Mouse (Mus musculus): ENCODE measurements around the gene Gm13698.
"Not testable (repeated sequence)": the region's sequence is repeated elsewhere in the genome, so short reads cannot be mapped to it uniquely, and the experiment has no call there.

The Gm13698 gene

DNA sequence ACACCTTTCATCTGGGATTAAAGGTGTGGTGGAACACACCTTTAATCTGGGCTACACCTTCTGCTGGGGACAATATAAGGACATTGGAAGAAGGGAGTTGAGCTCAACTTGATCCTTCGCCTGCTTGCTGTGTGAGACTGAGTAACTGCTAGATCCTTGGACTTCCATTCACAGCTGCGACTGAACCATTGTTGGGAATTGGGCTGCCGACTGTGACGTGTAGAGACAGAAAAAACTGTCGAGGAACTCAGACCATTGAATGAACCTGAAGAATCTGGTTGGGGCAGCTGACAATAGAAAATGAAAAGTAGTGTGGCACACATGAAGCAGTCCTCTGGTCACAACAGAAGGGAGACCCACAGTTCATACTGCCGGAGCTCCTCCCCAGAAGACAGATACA, at the start of gene Gm13698:
Gene Gm13698 (plus strand): TSS at position 301 of the 400 bp plus-strand sequence.
- not testable (repeated sequence) for DNase-seq

DNA sequence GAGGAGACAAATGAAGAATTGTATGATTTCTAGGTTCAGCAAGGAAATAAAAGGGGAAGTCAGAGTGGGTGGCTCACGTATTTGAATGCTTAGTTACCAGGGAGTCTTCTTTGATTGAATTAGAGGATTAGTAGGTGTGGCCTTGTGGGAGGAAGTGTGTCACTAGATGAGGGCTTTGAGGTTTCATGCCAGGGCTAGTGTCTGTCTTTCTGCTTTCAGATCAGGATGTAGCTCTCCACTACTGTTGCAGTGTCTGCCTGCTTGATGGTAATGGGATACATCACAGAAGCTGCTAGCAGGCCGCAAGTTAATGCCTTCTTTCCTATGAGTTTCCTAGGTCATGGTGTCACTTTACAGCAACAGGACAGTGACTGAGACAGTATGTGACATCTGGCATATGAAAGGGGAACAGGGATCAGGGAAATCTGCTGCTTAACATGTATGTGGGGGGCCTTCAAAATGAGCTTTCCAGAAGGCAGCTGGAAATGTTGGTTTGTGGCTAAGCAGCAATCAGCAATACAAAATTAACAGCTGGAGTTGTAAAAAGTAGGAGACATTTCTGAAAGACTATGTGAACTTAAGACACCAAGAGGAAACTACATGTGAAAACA, 25.9 kb upstream of the Gm13698 start:
- no peak for DNase-seq

- DNase-seq: peak; percentile 25
These were observed 14.5 kb upstream of the Gm13698 start, which contains the start of gene Zswim2 for GRCm38 (mm10) chr2:83940931-83941361. TSS of gene Zswim2 (minus strand) at chr2:83941228.

- DNase-seq: no peak
These were observed 14.1 kb upstream of the Gm13698 start for GRCm38 (mm10) chr2:83941378-83941777.

- DNase-seq: no peak
These were observed 13.7 kb upstream of the Gm13698 start for GRCm38 (mm10) chr2:83941792-83942191.

GRCm38 (mm10) chr2:83961203-83961602, 5.7 kb downstream of the Gm13698 start, which contains the start of gene Gm13693:
TSS of gene Gm13693 (plus strand) at chr2:83961503.
- not testable (repeated sequence) for DNase-seq

GRCm38 (mm10) chr2:83967013-83967412, 11.5 kb downstream of the Gm13698 start, which contains the start of gene Gm13695:
TSS of gene Gm13695 (plus strand) at chr2:83967313.
- DNase-seq: not testable (repeated sequence)

- not testable (repeated sequence) for DNase-seq
These were observed 17.3 kb downstream of the Gm13698 start, which contains the start of gene Gm13696 for GRCm38 (mm10) chr2:83972823-83973222. TSS of gene Gm13696 (plus strand) at chr2:83973123.

DNA sequence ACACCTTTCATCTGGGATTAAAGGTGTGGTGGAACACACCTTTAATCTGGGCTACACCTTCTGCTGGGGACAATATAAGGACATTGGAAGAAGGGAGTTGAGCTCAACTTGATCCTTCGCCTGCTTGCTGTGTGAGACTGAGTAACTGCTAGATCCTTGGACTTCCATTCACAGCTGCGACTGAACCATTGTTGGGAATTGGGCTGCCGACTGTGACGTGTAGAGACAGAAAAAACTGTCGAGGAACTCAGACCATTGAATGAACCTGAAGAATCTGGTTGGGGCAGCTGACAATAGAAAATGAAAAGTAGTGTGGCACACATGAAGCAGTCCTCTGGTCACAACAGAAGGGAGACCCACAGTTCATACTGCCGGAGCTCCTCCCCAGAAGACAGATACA, 23.1 kb downstream of the Gm13698 start, which contains the start of gene Gm13694:
Gene Gm13694 (plus strand): TSS at position 301 of the 400 bp plus-strand sequence.
- DNase-seq: not testable (repeated sequence)

DNA sequence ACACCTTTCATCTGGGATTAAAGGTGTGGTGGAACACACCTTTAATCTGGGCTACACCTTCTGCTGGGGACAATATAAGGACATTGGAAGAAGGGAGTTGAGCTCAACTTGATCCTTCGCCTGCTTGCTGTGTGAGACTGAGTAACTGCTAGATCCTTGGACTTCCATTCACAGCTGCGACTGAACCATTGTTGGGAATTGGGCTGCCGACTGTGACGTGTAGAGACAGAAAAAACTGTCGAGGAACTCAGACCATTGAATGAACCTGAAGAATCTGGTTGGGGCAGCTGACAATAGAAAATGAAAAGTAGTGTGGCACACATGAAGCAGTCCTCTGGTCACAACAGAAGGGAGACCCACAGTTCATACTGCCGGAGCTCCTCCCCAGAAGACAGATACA, 28.9 kb downstream of the Gm13698 start, which contains the start of gene Gm13697:
Gene Gm13697 (plus strand): TSS at position 301 of the 400 bp plus-strand sequence.
- not testable (repeated sequence) for DNase-seq

- DNase-seq: not testable (repeated sequence)
These were observed 34.8 kb downstream of the Gm13698 start, which contains the start of gene Gm13691 for GRCm38 (mm10) chr2:83990253-83990652. TSS of gene Gm13691 (plus strand) at chr2:83990553.

GRCm38 (mm10) chr2:83993639-83994255, 38.3 kb downstream of the Gm13698 start:
- not testable (repeated sequence) for DNase-seq

- not testable (repeated sequence) for DNase-seq
These were observed 39.0 kb downstream of the Gm13698 start for GRCm38 (mm10) chr2:83994526-83994925.
